Mouse (Mus musculus) brown adipose tissue, adult 24 weeks (tissue): ENCODE data around the gene Gdf15. TPM values are rescaled to one million over a fixed set of nuclear protein-coding genes. Genes with fewer than 3 reads are reported as not detected.

ENCODE experiments used
- H3K27ac ChIP-seq: fragments of 200-500 bp; replicated peaks from 2 replicates; pipeline ENCODE4 v1.5.1; 2012; ENCODE audit warnings: low read depth, mild to moderate bottlenecking, low read length
- H3K4me1 ChIP-seq: fragments of 200-500 bp; 2 replicates; pipeline ENCODE4 v1.6.1; 2012; ENCODE audit warnings: low read length, mixed read lengths; ENCODE audit not compliant: control insufficient read depth, insufficient read depth, insufficient read length
- H3K4me3 ChIP-seq: fragments of 200-500 bp; 2 replicates; pipeline ENCODE4 v1.5.1; 2012; ENCODE audit warnings: low read depth, mild to moderate bottlenecking, low read length, moderate library complexity; ENCODE audit not compliant: insufficient read depth
- polyA plus RNA-seq: library from polyadenylated mRNA; stranded (reverse); fragments of >200 nt; gene quantifications from 2 replicates; pipeline ENCODE4 v1.2.4, GENCODE M21; 2012; ENCODE audit not compliant: missing spikeins, insufficient read depth, insufficient read length

The Gdf15 gene
- polyA plus RNA-seq = 1.7 TPM in 2 replicates

GRCm38 (mm10) chr8:70632346-70632892 lies at the start of gene Gdf15:
Gdf15 (minus strand) TSS chr8:70632456.
- H3K4me1 ChIP-seq = peaks cover 24% of the 10 kb centered on the region
- peak within 1 kb of the TSS; percentile 84 for H3K27ac ChIP-seq
- H3K4me3 ChIP-seq = peak within 1 kb of the TSS; percentile 65

DNA sequence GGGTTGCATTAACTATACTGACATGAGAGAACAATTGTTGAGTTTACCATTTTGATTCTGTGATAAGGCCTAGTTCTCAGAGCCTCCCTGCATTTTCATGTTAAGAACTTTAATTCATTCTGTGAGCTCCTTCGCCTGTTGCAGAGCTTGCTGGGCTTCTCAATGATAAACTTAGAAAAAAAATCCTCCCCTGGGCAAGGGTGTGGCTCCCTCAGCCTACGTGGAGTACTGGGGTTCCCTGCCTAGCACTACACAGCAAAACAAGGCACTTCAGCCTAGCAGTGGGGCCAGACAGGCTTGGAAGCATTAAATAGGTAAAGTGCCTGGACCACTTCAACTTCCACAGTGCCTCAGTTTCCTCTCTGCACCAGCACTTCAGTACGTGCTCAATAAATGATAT lies 49.2 kb upstream of the Gdf15 start:
- no peak overlapping the region for H3K4me3 ChIP-seq
- H3K4me1 ChIP-seq = no peaks in the 10 kb centered on the region
- H3K27ac ChIP-seq = no peak overlapping the region

DNA sequence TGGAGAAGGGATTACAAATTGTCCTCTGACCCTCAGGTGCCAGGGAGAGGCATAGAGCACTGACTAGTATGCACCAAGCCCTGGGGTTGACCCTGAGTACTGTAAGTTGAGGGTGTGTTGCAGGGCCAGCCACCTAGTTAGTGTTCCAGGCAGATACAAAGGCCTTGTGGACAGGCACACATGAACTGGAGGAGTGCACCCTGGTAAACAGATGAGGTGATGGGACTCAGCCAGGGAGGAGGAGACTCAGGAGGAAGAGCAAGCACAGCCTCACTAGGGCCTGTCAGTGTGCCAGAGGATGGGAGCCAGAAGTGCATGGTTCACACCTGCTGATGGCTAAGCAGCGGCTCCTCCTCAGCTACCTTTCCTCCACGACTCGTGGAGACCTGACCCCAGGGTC lies 47.8 kb upstream of the Gdf15 start:
- H3K27ac ChIP-seq = no peak overlapping the region
- no peaks in the 10 kb centered on the region for H3K4me1 ChIP-seq
- no peak overlapping the region for H3K4me3 ChIP-seq

DNA sequence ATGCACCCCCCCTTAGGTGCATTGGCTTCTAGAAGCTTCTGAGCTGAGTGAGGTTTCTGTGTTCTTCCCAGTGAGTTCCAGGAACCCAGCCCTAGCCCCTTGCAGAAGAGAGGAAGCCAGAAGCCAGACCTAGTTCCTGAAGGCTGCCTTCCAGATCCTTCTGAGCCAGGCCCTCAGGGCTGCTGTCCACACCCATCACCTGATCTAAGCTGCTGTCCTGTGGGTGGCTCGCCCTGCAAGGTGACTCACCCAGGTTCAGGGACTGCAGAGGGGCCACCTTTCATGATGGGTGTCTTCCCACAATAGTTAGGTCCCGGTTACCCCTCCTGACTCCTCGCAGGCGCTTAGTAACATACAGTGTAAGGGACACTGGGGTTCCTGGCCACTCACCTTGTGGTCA lies 47.1 kb upstream of the Gdf15 start:
- Histone ChIP-seq H3K4me3 (no peak overlapping the region), H3K27ac (no peak overlapping the region), H3K4me1 (peaks cover 6% of the 10 kb centered on the region; the same call in 1 of the 2 replicates)

DNA sequence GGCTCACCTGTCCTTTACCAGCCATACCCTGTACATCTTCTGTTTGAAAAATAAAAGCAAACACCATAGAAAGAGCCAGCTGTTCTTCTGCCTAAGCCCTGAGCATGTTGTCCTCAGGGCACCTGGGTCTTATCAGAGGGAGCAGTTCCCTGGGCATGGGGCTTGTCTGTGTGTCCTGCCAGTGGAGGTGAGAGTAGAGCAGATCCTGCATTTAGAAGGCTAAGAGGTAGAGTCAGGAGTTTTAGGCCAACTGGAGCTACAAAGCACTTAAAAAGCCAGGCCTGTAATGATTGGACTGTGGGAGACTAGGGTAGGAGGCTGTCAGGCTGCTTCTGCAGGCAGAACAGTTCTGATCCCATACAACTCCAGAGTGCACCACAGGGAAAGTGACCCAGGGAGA lies 46.4 kb upstream of the Gdf15 start:
- H3K4me1 ChIP-seq = peaks cover 11% of the 10 kb centered on the region
- no peak overlapping the region for H3K4me3 ChIP-seq
- no peak overlapping the region for H3K27ac ChIP-seq

GRCm38 (mm10) chr8:70677451-70678080 lies 45.3 kb upstream of the Gdf15 start:
- peaks cover 11% of the 10 kb centered on the region for H3K4me1 ChIP-seq
- no peak overlapping the region for H3K27ac ChIP-seq
- no peak overlapping the region for H3K4me3 ChIP-seq

GRCm38 (mm10) chr8:70675336-70675735 lies 43.1 kb upstream of the Gdf15 start:
- Histone ChIP-seq H3K4me1 (peaks cover 11% of the 10 kb centered on the region), H3K4me3 (no peak overlapping the region), H3K27ac (0 out of 2 replicates have a peak overlapping the region, but pooled peaks have one; percentile 11)

GRCm38 (mm10) chr8:70674716-70675115 lies 42.5 kb upstream of the Gdf15 start:
- H3K27ac ChIP-seq = peak overlapping the region; percentile 96
- peaks cover 11% of the 10 kb centered on the region for H3K4me1 ChIP-seq
- no peak overlapping the region for H3K4me3 ChIP-seq

DNA sequence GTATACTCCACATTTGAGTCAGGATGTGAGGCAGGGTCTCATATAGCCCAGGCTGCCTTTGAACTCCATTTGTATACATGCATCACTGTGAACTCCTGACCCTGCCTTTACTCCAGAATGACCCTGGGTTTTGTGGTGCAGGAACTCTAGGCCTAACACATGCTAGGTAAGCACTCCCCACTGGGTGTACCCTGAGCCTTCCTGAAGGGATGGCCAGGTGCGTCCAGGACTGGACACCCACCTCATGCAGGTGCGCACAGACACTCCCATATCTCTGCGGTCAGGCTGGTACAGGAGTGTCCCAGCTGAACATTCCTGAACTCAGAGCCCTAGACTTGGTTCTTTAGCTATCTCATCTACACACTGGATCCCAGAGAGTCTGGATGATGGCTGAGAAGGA lies 41.9 kb upstream of the Gdf15 start:
- Histone ChIP-seq H3K4me3 (peak overlapping the region; percentile 54), H3K27ac (peak overlapping the region; percentile 96), H3K4me1 (peaks cover 11% of the 10 kb centered on the region)

DNA sequence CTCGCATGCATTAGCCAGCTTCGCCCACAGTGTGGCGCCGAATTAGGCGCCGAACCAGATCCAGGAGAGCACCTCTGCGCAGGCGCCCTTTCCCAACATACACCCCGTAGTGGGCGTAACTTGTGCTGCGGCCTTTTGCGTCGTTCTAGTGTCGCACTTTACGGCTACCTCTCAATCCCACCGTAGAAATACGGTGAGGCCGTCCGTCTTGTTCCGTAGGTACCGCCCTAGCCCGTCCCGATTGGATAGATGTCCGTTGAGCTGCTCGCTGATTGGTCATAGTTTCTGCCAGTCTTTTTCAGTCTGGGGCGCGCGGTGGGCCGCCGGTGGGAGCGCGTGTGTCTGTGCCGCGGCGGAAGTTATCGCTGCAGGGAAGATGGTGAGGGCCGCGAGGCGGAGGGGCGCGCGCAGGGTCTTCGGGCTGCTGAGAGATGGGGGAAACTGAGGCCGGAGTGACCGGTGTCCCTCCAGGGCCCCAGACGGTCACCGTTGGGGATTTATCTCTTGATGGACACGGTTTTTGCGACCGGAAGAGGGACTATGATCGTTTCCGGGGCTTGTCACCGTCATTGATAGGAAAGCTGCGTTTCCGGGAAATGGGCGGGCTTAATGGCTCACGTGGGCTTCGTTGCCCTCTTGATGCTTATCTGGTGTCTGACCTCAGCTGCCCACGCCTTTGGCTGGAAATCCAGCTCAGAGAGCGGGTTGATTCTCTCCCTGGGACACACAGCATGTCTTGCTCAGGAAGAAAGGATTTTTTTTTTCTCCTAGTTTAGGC lies 41.0 kb upstream of the Gdf15 start, which contains the start of gene Lsm4:
TSS of gene Lsm4 (plus strand) at position 170 of the 778 bp plus-strand sequence.
- Histone ChIP-seq H3K4me3 (peak within 1 kb of the TSS; percentile 77), H3K27ac (peak within 1 kb of the TSS; percentile 97), H3K4me1 (peaks cover 11% of the 10 kb centered on the region)

DNA sequence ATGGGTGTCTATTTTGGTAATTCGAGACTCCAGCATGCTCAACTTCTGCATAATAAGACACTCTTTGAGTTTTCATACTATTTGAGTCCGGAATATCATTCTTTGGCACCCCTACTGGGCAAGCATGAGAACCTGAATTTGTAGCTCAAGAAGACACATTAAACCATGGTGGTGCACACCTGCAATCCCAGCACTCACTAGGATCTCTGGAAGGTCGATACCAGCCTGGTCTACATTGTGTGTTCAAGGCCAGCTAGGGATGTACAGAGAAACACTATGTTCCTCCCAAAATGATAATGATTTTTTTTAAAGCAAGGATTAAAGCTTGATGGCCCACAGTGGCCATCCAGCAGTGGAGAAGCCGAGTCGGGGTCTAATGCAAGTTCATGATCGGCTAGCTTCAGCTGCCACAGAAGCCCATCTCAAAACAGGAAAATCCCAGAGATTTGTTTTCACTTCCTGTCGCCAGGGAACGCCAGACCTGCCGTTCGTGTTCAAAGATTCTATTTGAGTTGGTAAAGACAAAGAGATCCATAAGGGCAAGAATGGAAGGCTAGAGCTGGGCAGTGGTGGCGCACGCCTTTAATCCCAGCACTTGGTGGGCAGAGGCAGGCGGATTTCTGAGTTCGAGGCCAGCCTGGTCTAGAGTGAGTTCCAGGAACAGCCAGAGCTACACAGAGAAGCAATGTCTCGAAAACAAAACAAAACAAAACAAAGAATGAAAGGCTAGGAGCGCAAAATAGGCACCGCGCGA lies 40.2 kb upstream of the Gdf15 start:
- Histone ChIP-seq H3K4me1 (peaks cover 11% of the 10 kb centered on the region), H3K27ac (peak overlapping the region; percentile 72), H3K4me3 (peak overlapping the region; percentile 48)

DNA sequence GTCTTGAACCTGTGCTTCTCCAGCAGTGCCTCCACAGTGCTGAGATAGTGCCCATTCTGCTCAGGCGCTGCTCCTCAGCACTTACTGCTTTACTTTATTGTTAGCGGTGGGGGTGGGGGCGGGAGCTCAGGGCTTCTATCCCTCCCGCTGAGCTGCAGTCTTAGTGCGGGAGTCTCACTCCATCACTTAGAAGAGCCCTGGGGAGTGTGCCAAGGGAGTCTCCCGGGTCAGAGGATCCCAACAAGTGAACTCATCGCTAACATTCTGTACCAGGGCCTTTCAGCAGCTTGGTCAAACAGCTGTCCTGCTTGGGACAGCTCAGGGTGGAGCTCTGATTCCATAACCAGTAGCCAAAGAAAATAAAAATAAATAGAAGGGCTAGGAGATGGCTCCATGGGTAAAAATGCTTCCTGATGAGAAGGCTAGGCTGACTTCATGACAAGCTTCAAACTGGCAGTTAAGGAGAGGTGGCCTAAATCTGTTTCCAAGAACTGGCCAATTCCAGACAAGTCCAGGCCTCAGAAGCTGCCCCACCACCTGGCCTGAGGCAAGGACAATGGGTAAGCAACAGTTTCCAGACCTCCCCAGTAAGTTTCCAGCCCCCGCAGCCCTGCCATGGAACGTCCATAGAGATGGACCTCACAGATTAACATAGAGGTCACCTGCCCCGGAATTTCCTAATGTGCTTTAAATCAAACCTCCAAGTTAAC lies 39.5 kb upstream of the Gdf15 start:
- H3K27ac ChIP-seq = no peak overlapping the region
- no peak overlapping the region for H3K4me3 ChIP-seq

GRCm38 (mm10) chr8:70667071-70667470 lies 34.8 kb upstream of the Gdf15 start:
- Histone ChIP-seq H3K4me3 (no peak overlapping the region), H3K4me1 (0 out of 2 replicates have a peak, but pooled peaks cover 5% of the 10 kb centered on the region), H3K27ac (no peak overlapping the region)

More for the DNA sequence above, 39.5 kb upstream of the Gdf15 start:
- peaks cover 12% of the 10 kb centered on the region for H3K4me1 ChIP-seq

- H3K27ac ChIP-seq = no peak overlapping the region
- no peak overlapping the region for H3K4me3 ChIP-seq
- 0 out of 2 replicates have a peak, but pooled peaks cover 5% of the 10 kb centered on the region for H3K4me1 ChIP-seq
Measured at GRCm38 (mm10) chr8:70665599-70665998, 33.3 kb upstream of the Gdf15 start.
